Mouse (Mus musculus): Measurements from ENCODE around the gene Epha6. TPM values are rescaled to one million over a fixed set of nuclear protein-coding genes. Genes with fewer than 3 reads are reported as not detected.
A peak's percentile ranks its signal among the peaks of the same experiment; 100 is the strongest.

The Epha6 gene
- polyA plus RNA-seq, 2 experiments = not detected

GRCm38 (mm10) chr16:59643766-59644165, 961.6 kb downstream of the Epha6 start:
- no peak overlapping the region for H3K4me2 ChIP-seq (ENCODE audit: low read depth)
- TF ChIP-seq CTCF (IDR thresholded peaks at IDR 0.05; ENCODE audit: low read depth) (no peak), EP300 (IDR thresholded peaks at IDR 0.05; ENCODE audit: low read depth) (no peak)
- ATAC-seq (ENCODE audit: insufficient read depth) = no peak
- 34% methylated on average over 2 of the region's 2 CpGs for WGBS (ENCODE audit: insufficient replicate concordance)
- no peak overlapping the region for H3K27ac ChIP-seq
- H3K9ac ChIP-seq (replicated peaks) = no peak overlapping the region
- DNase-seq (ENCODE audit: low read depth in 3 of 3, low spot score in 3 of 3) = no peak
- H3K36me3 ChIP-seq (replicated peaks; ENCODE audit: control insufficient read depth, insufficient read depth, low read depth) = no peaks in the 10 kb centered on the region
- H3K4me1 ChIP-seq (replicated peaks; ENCODE audit: control insufficient read depth in 2 of 2, insufficient read depth in 2 of 2, low read length in 1 of 2) = peaks cover 0 to under 1% of the 10 kb centered on the region in 2 experiments; a peak in 2 of 4 replicates
- no peaks in the 10 kb centered on the region for H3K27me3 ChIP-seq (ENCODE audit: control insufficient read depth, insufficient read depth, low read length)
- no peaks in the 10 kb centered on the region for H3K9me3 ChIP-seq (ENCODE audit: control insufficient read depth, low read length)
- H3K4me3 ChIP-seq (ENCODE audit: insufficient read depth in 1 of 2, low read depth in 2 of 2, low read length in 2 of 2) = no peak overlapping the region

- H3K4me2 ChIP-seq (ENCODE audit: low read depth) = peak overlapping the region; percentile 84
- no peak for DNase-seq (ENCODE audit: low read depth in 3 of 3, low spot score in 3 of 3)
- 79% methylated on average over 3 of the region's 3 CpGs for WGBS (ENCODE audit: insufficient replicate concordance)
Measured at GRCm38 (mm10) chr16:59639985-59640384, 965.3 kb downstream of the Epha6 start.

GRCm38 (mm10) chr16:59639102-59639691, 966.1 kb downstream of the Epha6 start, which contains the start of gene Arl6:
Arl6 (minus strand) TSS chr16:59639391.
- Histone ChIP-seq H3K4me1 (replicated peaks; ENCODE audit: control insufficient read depth in 2 of 2, insufficient read depth in 2 of 2, low read length in 1 of 2) (peaks cover 0 to 3% of the 10 kb centered on the region in 2 experiments; a peak in 2 of 4 replicates), H3K27ac (peak within 1 kb of the TSS; percentile 48; the same call in 1 of the 2 replicates), H3K9ac (replicated peaks) (peak within 1 kb of the TSS; percentile 58), H3K4me2 (ENCODE audit: low read depth) (peak within 1 kb of the TSS; percentile 84), H3K9me3 (ENCODE audit: control insufficient read depth, low read length) (no peaks in the 10 kb centered on the region), H3K27me3 (ENCODE audit: control insufficient read depth, insufficient read depth, low read length) (no peaks in the 10 kb centered on the region), H3K36me3 (replicated peaks; ENCODE audit: control insufficient read depth, insufficient read depth, low read depth) (no peaks in the 10 kb centered on the region), H3K4me3 (ENCODE audit: insufficient read depth in 1 of 2, low read depth in 2 of 2, low read length in 2 of 2) (peak within 1 kb of the TSS; percentile 75 to 83)
- no peak for TF ChIP-seq CTCF (IDR thresholded peaks at IDR 0.05; ENCODE audit: low read depth)
- no peak for TF ChIP-seq EP300 (IDR thresholded peaks at IDR 0.05; ENCODE audit: low read depth)
- DNase-seq (ENCODE audit: low read depth in 3 of 3, low spot score in 3 of 3) (peak; percentile 68 to 72 (median 71)), ATAC-seq (ENCODE audit: insufficient read depth) (peak; percentile 98)
- WGBS (ENCODE audit: insufficient replicate concordance) = under 1% methylated on average over 46 of the region's 46 CpGs

More at GRCm38 (mm10) chr16:59639985-59640384, 965.3 kb downstream of the Epha6 start:
- no peak overlapping the region for H3K27ac ChIP-seq
- no peak for ATAC-seq (ENCODE audit: insufficient read depth)
- no peaks in the 10 kb centered on the region for H3K36me3 ChIP-seq (replicated peaks; ENCODE audit: control insufficient read depth, insufficient read depth, low read depth)
- no peaks in the 10 kb centered on the region for H3K27me3 ChIP-seq (ENCODE audit: control insufficient read depth, insufficient read depth, low read length)
- no peak overlapping the region for H3K4me3 ChIP-seq (ENCODE audit: insufficient read depth in 1 of 2, low read depth in 2 of 2, low read length in 2 of 2)
- no peaks in the 10 kb centered on the region for H3K9me3 ChIP-seq (ENCODE audit: control insufficient read depth, low read length)
- no peak overlapping the region for H3K9ac ChIP-seq (replicated peaks)
- TF ChIP-seq CTCF (IDR thresholded peaks at IDR 0.05; ENCODE audit: low read depth) = no peak
- TF ChIP-seq EP300 (IDR thresholded peaks at IDR 0.05; ENCODE audit: low read depth) = no peak
- peaks cover 0 to 3% of the 10 kb centered on the region in 2 experiments; a peak in 2 of 4 replicates for H3K4me1 ChIP-seq (replicated peaks; ENCODE audit: control insufficient read depth in 2 of 2, insufficient read depth in 2 of 2, low read length in 1 of 2)

- no peaks in the 10 kb centered on the region for H3K36me3 ChIP-seq (replicated peaks; ENCODE audit: control insufficient read depth, insufficient read depth, low read depth)
- WGBS (ENCODE audit: insufficient replicate concordance) = 65% methylated on average over 2 of the region's 2 CpGs
- no peak for TF ChIP-seq CTCF (IDR thresholded peaks at IDR 0.05; ENCODE audit: low read depth)
- TF ChIP-seq EP300 (IDR thresholded peaks at IDR 0.05; ENCODE audit: low read depth) = no peak
Measured at GRCm38 (mm10) chr16:59634598-59634997, 970.7 kb downstream of the Epha6 start.

GRCm38 (mm10) chr16:59621554-59621953, 983.8 kb downstream of the Epha6 start:
- TF ChIP-seq CTCF (IDR thresholded peaks at IDR 0.05; ENCODE audit: low read depth) = no peak
- TF ChIP-seq EP300 (IDR thresholded peaks at IDR 0.05; ENCODE audit: low read depth) = no peak
- no peaks in the 10 kb centered on the region for H3K36me3 ChIP-seq (replicated peaks; ENCODE audit: control insufficient read depth, insufficient read depth, low read depth)
- H3K9ac ChIP-seq (replicated peaks) = no peak overlapping the region
- no peak for ATAC-seq (ENCODE audit: insufficient read depth)
- H3K4me2 ChIP-seq (ENCODE audit: low read depth) = no peak overlapping the region
- H3K4me1 ChIP-seq (replicated peaks; ENCODE audit: control insufficient read depth in 2 of 2, insufficient read depth in 2 of 2, low read length in 1 of 2) = no peaks in the 10 kb centered on the region
- H3K4me3 ChIP-seq (ENCODE audit: insufficient read depth in 1 of 2, low read depth in 2 of 2, low read length in 2 of 2) = no peak overlapping the region
- no peak overlapping the region for H3K27ac ChIP-seq
- no peaks in the 10 kb centered on the region for H3K27me3 ChIP-seq (ENCODE audit: control insufficient read depth, insufficient read depth, low read length)
- 71% methylated on average over 2 of the region's 2 CpGs for WGBS (ENCODE audit: insufficient replicate concordance)
- DNase-seq (ENCODE audit: low read depth in 3 of 3, low spot score in 3 of 3) = no peak
- H3K9me3 ChIP-seq (ENCODE audit: control insufficient read depth, low read length) = no peaks in the 10 kb centered on the region

More at GRCm38 (mm10) chr16:59634598-59634997, 970.7 kb downstream of the Epha6 start:
- no peak overlapping the region for H3K4me2 ChIP-seq (ENCODE audit: low read depth)
- H3K27ac ChIP-seq = no peak overlapping the region
- no peaks in the 10 kb centered on the region for H3K27me3 ChIP-seq (ENCODE audit: control insufficient read depth, insufficient read depth, low read length)
- no peak overlapping the region for H3K4me3 ChIP-seq (ENCODE audit: insufficient read depth in 1 of 2, low read depth in 2 of 2, low read length in 2 of 2)
- H3K9ac ChIP-seq (replicated peaks) = no peak overlapping the region
- peaks cover 0 to 3% of the 10 kb centered on the region in 2 experiments; a peak in 2 of 4 replicates for H3K4me1 ChIP-seq (replicated peaks; ENCODE audit: control insufficient read depth in 2 of 2, insufficient read depth in 2 of 2, low read length in 1 of 2)
- H3K9me3 ChIP-seq (ENCODE audit: control insufficient read depth, low read length) = no peaks in the 10 kb centered on the region
- DNase-seq (ENCODE audit: low read depth in 3 of 3, low spot score in 3 of 3) (no peak), ATAC-seq (ENCODE audit: insufficient read depth) (no peak)

Data from liver, embryonic 14.5 days (tissue).